8 mouse cellular contexts compared by ENCODE assay signal in the genomic region with DNA sequence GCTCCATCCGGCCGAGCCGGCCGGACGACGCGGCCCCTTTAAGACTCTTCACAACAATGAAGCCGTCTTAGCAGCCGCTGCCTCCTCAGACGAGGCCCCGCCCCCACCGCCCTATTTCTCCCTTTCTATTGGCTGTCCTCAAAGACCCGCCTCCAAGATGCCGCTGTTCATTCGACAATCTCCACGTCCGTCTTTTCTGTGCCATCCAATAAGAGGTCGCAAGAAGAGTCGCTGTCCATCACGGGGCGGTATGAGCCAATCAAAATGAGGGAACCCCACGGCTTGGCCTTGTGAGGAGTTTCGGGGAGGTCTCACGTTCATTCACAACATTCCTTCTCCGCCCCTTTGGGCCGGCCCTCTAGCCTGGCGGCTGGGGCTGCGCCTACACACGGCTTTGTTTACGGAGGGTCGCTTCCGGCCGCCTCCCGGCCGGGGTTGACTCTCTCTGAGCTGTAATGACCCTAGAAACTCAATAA. TPM values are rescaled to one million over a fixed set of nuclear protein-coding genes. Genes with fewer than 3 reads are reported as not detected.
DNase-seq lines count a peak whose midpoint lies in the region; ATAC-seq lines count a peak whose summit lies in the region.

A gene (minus strand): TSS at position 58 of the 476 bp plus-strand sequence.

- under 1% methylated on average over 35 of the region's 35 CpGs for WGBS in heart, embryonic 10.5 days
- under 1% methylated on average over 35 of the region's 35 CpGs for WGBS in kidney, embryonic 15.5 days

- no peaks in the 10 kb centered on the region for H3K27me3 ChIP-seq in heart, embryonic 10.5 days (ENCODE audit: insufficient read depth, poor library complexity, severe bottlenecking)
- H3K27me3 ChIP-seq in kidney, embryonic 15.5 days = no peaks in the 10 kb centered on the region

- peak within 1 kb of the TSS; percentile 98 for H3K4me3 ChIP-seq in heart, embryonic 10.5 days
- H3K4me3 ChIP-seq in kidney, embryonic 15.5 days (replicated peaks) = peak within 1 kb of the TSS; percentile 97

- peak within 1 kb of the TSS; percentile 96 for H3K9ac ChIP-seq in kidney, embryonic 15.5 days

- peak; percentile 95 for ATAC-seq in erythroblast, adult 5-6 weeks (replicated peaks; ENCODE audit: low FRiP score, poor library complexity, severe bottlenecking)
- ATAC-seq in kidney, embryonic 15.5 days (replicated peaks; ENCODE audit: low FRiP score) = peak; percentile 98
- ATAC-seq in monocyte, adult 5-6 weeks (replicated peaks; ENCODE audit: insufficient number of reproducible peaks, low FRiP score, low TSS enrichment, poor library complexity, severe bottlenecking) = peak; percentile 97

- peaks cover 25% of the 10 kb centered on the region for H3K4me1 ChIP-seq in heart, embryonic 10.5 days
- peaks cover 20% of the 10 kb centered on the region for H3K4me1 ChIP-seq in kidney, embryonic 15.5 days

- peaks cover 26% of the 10 kb centered on the region for H3K36me3 ChIP-seq in heart, embryonic 10.5 days
- peaks cover 30% of the 10 kb centered on the region for H3K36me3 ChIP-seq in kidney, embryonic 15.5 days

- H3K9me3 ChIP-seq in heart, embryonic 10.5 days = no peaks in the 10 kb centered on the region
- no peaks in the 10 kb centered on the region for H3K9me3 ChIP-seq in kidney, embryonic 15.5 days (replicated peaks)

- peak within 1 kb of the TSS; percentile 96 for H3K27ac ChIP-seq in heart, embryonic 10.5 days
- peak within 1 kb of the TSS; percentile 90 for H3K27ac ChIP-seq in kidney, embryonic 15.5 days

- DNase-seq in B cell, adult 2 months = peak; percentile 96 to 97
- peak; percentile 100 for DNase-seq in brain, adult 2 months (ENCODE audit: low read depth, low spot score)
- peak; percentile 100 for DNase-seq in heart, embryonic 10.5 days (ENCODE audit: low spot score)
- DNase-seq in liver = peak; percentile 97
- DNase-seq in spleen, postnatal 4 days (ENCODE audit: low spot score in 2 of 2) = peak; percentile 96 to 99

- peak within 1 kb of the TSS; percentile 76 for H3K4me2 ChIP-seq in kidney, embryonic 15.5 days

RNA-seq across cellular contexts. Expression of the gene that starts here (rescaled TPM):
- total RNA-seq in erythroblast, adult 5-6 weeks (2015; ENCODE audit: low replicate concordance) = 3.1 and 3.5 TPM in 2 replicates
- 6.3 and 7.4 TPM in 2 replicates for total RNA-seq in erythroblast, adult 5-6 weeks (2017; ENCODE audit: low replicate concordance)
- 14.4 and 17.5 TPM in 2 replicates for polyA plus RNA-seq in heart, embryonic 10.5 days (2016; fragmentation: Nextera tagmentation; extraction: Ambion mirVana)
- polyA plus RNA-seq in kidney, embryonic 15.5 days (2015; fragmentation: Nextera tagmentation; extraction: Ambion mirVana) = 16.6 and 17.3 TPM in 2 replicates
- total RNA-seq in monocyte, adult 5-6 weeks (2017) = 11.8 to 12.1 TPM (median 11.9 TPM) in 3 replicates

Comparison
In these comparisons a context has a peak if more than half of its experiments do, and no peak if none do; other contexts are left out.
1. Peak in every context shown above with its lines: DNase-seq, ATAC-seq, H3K4me3 ChIP-seq and H3K27ac ChIP-seq.